Mouse (Mus musculus) heart, postnatal 4 days (tissue): ENCODE results near the gene Defb39. TPM values are rescaled to one million over a fixed set of nuclear protein-coding genes. Genes with fewer than 3 reads are reported as not detected.

Experiments used
- DNase-seq: peaks from one replicate; pipeline ENCODE4 v3.0.0; 2021
- total RNA-seq, 2 experiments: library from RNA; stranded (reverse); gene quantifications; 2 replicates each; pipeline ENCODE4 v1.2.3; 2021

Defb39 gene
- not detected for total RNA-seq

DNA sequence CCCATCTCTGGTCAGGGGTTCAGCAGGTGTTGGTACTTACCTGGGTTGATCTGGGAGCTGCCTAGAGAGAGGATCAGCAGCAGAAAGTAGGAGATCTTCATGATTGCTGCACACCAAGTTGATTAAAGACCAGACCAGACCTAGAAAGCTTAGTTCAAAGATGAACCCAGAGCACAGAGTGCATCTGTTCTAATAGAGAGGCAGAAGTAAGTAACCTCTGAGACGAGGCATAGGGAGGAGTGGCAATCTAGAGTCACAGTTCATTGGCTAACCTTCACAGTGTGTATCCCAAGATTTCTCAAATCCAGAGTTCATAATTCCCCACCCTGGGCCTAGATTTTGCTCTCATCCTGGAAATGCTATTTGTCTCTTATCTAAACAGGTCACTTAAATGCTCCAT is at the start of gene Defb39:
TSS of gene Defb39 (minus strand) at position 101 of the 400 bp plus-strand sequence.
- DNase-seq, result no peak

DNA sequence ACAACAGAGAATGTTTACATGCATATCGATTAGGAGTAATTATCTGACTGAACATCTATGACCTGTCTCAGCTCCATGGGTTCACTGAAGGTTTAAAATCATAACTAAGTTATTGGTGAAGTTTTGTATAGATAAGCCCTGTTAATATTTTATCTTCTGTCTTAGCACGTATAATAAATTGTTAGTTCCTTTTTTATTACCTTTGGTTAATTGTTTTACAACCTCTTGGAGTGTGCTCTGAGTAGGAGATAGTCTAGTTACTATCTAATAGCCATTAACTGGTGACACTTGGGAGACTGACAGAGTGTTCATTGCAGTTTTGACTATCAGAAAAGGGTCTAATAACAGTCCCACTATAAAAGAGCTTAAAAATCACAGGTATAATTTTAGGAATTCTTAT is 1.4 kb upstream of the Defb39 start:
- DNase-seq, result no peak

- DNase-seq, result no peak
Measured at GRCm38 (mm10) chr8:19062891-19063290, 1.7 kb downstream of the Defb39 start.

- no peak for DNase-seq
Measured at GRCm38 (mm10) chr8:19045242-19045641, 19.4 kb downstream of the Defb39 start.

GRCm38 (mm10) chr8:19026466-19026865 is 38.1 kb downstream of the Defb39 start, which contains the start of gene Defb38:
TSS of gene Defb38 (minus strand) at chr8:19026566.
- no peak for DNase-seq

Other genes starting within 250 kb of the Defb39 start
- gene Defb40, start 86.6 kb downstream of the Defb39 start, total RNA-seq, result not detected
- gene Defb37, start 73.8 kb downstream of the Defb39 start, total RNA-seq, result not detected
- gene Defb38, start 38.2 kb downstream of the Defb39 start, total RNA-seq, result not detected
- gene Defb12, start 50.0 kb upstream of the Defb39 start, total RNA-seq, result not detected
- gene Defb34, start 58.9 kb upstream of the Defb39 start, total RNA-seq, result not detected
- not detected for gene Gm45826, start 76.0 kb upstream of the Defb39 start, total RNA-seq
- gene Defb14, start 129.5 kb upstream of the Defb39 start, total RNA-seq, result not detected
- not detected for gene Defb4, start 133.9 kb upstream of the Defb39 start, total RNA-seq
- not detected for gene Defb6, start 160.7 kb upstream of the Defb39 start, total RNA-seq
- gene Defb46, start 175.1 kb upstream of the Defb39 start, total RNA-seq, result not detected
- gene Defb5, start 182.8 kb upstream of the Defb39 start, total RNA-seq, result not detected
- gene Defb3, start 228.6 kb upstream of the Defb39 start, total RNA-seq, result not detected